Comparison of ENCODE assay signal across 8 mouse cellular contexts in the genomic region with DNA sequence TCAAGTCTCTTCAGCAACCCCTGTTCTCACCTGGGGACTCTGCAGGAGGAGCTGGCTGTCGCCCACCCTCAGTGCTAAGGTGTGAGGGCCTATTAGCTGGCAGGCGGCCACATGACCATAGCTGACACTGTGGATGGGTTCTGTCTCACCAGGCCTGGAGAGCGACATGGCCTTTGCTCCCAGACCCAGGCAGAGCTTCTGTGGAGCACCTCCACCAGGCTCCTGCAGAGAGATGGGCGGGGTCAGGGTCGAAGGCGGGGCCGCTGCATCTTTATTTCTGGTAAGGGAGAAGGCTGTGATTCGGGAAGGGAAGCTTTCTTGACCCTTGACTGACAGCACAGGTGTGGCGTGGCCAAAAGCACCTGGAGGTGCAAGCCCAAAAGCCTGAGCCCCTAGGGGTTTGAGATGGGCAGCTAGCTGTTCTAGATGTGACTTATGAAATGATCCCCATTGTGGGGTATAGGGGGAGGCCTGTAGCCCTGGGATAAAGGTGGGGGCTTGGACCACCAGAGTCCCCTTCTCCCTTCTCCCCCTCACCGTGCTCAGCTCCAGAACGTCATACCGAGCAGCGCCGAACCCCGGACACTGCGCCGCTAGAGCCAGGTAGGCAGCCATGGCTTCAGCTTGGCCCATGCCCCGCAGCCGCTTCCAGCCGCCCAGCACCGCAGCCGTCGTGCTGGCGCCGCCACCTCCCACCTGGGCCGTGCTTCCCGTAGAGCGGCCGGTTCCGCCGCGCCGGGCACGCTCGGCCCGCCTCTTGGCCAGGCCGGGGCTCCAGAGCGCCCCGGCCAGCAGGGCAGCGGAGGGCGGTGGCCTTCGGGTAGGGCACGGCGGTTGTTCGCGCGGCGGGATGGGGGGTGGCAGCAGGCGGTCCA. TPM values are rescaled to one million over a fixed set of nuclear protein-coding genes. Genes with fewer than 3 reads are reported as not detected.
DNase-seq lines count a peak whose midpoint lies in the region; ATAC-seq and TF ChIP-seq lines count a peak whose summit lies in the region.

No protein-coding gene starts in this region.

- no peak overlapping the region for H3K9ac ChIP-seq in hindbrain, postnatal 0 days (replicated peaks; ENCODE audit: low read length)
- no peak overlapping the region for H3K9ac ChIP-seq in liver, embryonic 14.5 days (replicated peaks)

- 42% methylated on average over 44 of the region's 49 CpGs for WGBS in hindbrain, postnatal 0 days
- 26% methylated on average over 49 of the region's 49 CpGs for WGBS in liver, embryonic 14.5 days (ENCODE audit: insufficient replicate concordance)

- peak; percentile 21; the same call in 1 of the 2 replicates for ATAC-seq in hindbrain, postnatal 0 days
- ATAC-seq in liver, embryonic 14.5 days (ENCODE audit: insufficient read depth) = no peak

- intact Hi-C loops in left cerebral cortex, postnatal 14 days (cut with DNase I) = no loop called here

- peaks cover 81% of the 10 kb centered on the region for H3K27me3 ChIP-seq in E14TG2a.4 (ENCODE audit: insufficient read depth, low read length)
- peaks cover 31% of the 10 kb centered on the region for H3K27me3 ChIP-seq in hindbrain, postnatal 0 days (ENCODE audit: insufficient read depth, low read length)
- peaks cover 69% of the 10 kb centered on the region for H3K27me3 ChIP-seq in liver, embryonic 14.5 days (ENCODE audit: control insufficient read depth, insufficient read depth, low read length)

- no peak for TF ChIP-seq EP300 in liver, embryonic 14.5 days (IDR thresholded peaks at IDR 0.05; ENCODE audit: low read depth)

- H3K27ac ChIP-seq in brown adipose tissue, adult 24 weeks (replicated peaks; ENCODE audit: low read depth, low read length) = 0 out of 2 replicates have a peak overlapping the region, but pooled peaks have one; percentile 6
- no peak overlapping the region for H3K27ac ChIP-seq in hindbrain, postnatal 0 days
- no peak overlapping the region for H3K27ac ChIP-seq in liver, embryonic 14.5 days

- no peaks in the 10 kb centered on the region for H3K9me3 ChIP-seq in E14TG2a.4 (ENCODE audit: low read length)
- H3K9me3 ChIP-seq in hindbrain, postnatal 0 days (ENCODE audit: low read length) = no peaks in the 10 kb centered on the region
- H3K9me3 ChIP-seq in liver, embryonic 14.5 days (ENCODE audit: control insufficient read depth, low read length) = no peaks in the 10 kb centered on the region

- peaks cover 47% of the 10 kb centered on the region for H3K4me1 ChIP-seq in E14TG2a.4 (replicated peaks; ENCODE audit: low read depth, low read length)
- peaks cover 15% of the 10 kb centered on the region for H3K4me1 ChIP-seq in brown adipose tissue, adult 24 weeks (ENCODE audit: control insufficient read depth, insufficient read depth, insufficient read length, low read length)
- peaks cover 2% of the 10 kb centered on the region; the same call in 1 of the 2 replicates for H3K4me1 ChIP-seq in hindbrain, postnatal 0 days (ENCODE audit: insufficient read depth, low read length)
- no peaks in the 10 kb centered on the region for H3K4me1 ChIP-seq in liver, embryonic 14.5 days (replicated peaks; ENCODE audit: control insufficient read depth in 2 of 2, insufficient read depth in 2 of 2, low read length in 1 of 2)

- no peak for TF ChIP-seq CTCF in E14TG2a.4 (conservative IDR thresholded peaks at IDR 0.05; ENCODE audit: low read length)
- TF ChIP-seq CTCF in hindbrain, postnatal 0 days (IDR thresholded peaks at IDR 0.05; ENCODE audit: low read depth) = no peak
- no peak for TF ChIP-seq CTCF in liver, embryonic 14.5 days (IDR thresholded peaks at IDR 0.05; ENCODE audit: low read depth)

- H3K4me3 ChIP-seq in E14TG2a.4 (replicated peaks; ENCODE audit: low read length) = peak overlapping the region; percentile 74
- peak overlapping the region; percentile 19; the same call in 1 of the 2 replicates for H3K4me3 ChIP-seq in brown adipose tissue, adult 24 weeks (ENCODE audit: insufficient read depth, low read depth, low read length)
- peak overlapping the region; percentile 14; the same call in 1 of the 2 replicates for H3K4me3 ChIP-seq in hindbrain, postnatal 0 days (ENCODE audit: low read length)
- H3K4me3 ChIP-seq in liver, embryonic 14.5 days (ENCODE audit: insufficient read depth in 1 of 2, low read depth in 2 of 2, low read length in 2 of 2) = peak overlapping the region in 1 of 2 experiments; percentile 12; a peak in 1 of 4 replicates

- DNase-seq in hindbrain, postnatal 0 days (ENCODE audit: low spot score) = no peak
- DNase-seq in liver, embryonic 14.5 days (ENCODE audit: low read depth in 3 of 3, low spot score in 3 of 3) = no peak
- no peak for DNase-seq in left cerebral cortex, postnatal 14 days (ENCODE audit: low spot score in 2 of 2)
- DNase-seq in retina, postnatal 1 day = no peak
- no peak for DNase-seq in left cerebral cortex, adult 11 months (ENCODE audit: low spot score)
- no peak for DNase-seq in urinary bladder, postnatal 14 days (ENCODE audit: low spot score)

- H3K4me2 ChIP-seq in hindbrain, postnatal 0 days (ENCODE audit: low read depth, low read length) = peak overlapping the region; percentile 22; the same call in 1 of the 2 replicates
- peak overlapping the region; percentile 24 for H3K4me2 ChIP-seq in liver, embryonic 14.5 days (ENCODE audit: low read depth)

- peaks cover 15% of the 10 kb centered on the region for H3K36me3 ChIP-seq in E14TG2a.4 (ENCODE audit: insufficient read depth, low read length)
- peaks cover 21% of the 10 kb centered on the region; the same call in 1 of the 2 replicates for H3K36me3 ChIP-seq in hindbrain, postnatal 0 days (ENCODE audit: insufficient read depth, low read length)
- H3K36me3 ChIP-seq in liver, embryonic 14.5 days (replicated peaks; ENCODE audit: control insufficient read depth, insufficient read depth, low read depth) = no peaks in the 10 kb centered on the region

RNA-seq across cellular contexts. Expression of a gene that starts 6.6 kb away (rescaled TPM):
- polyA plus RNA-seq in brown adipose tissue, adult 24 weeks (2012; ENCODE audit: insufficient read depth, insufficient read length, missing spikeins) = 7.2 and 11.2 TPM in 2 replicates
- total RNA-seq in hindbrain, postnatal 0 days (2014; rRNA removed) = 25.4 and 28.9 TPM in 2 replicates
- 5.8 and 6.5 TPM in 2 replicates for polyA plus RNA-seq in hindbrain, postnatal 0 days (2015; fragmentation: Nextera tagmentation; extraction: Ambion mirVana)
- polyA plus RNA-seq in liver, embryonic 14.5 days (2012; rRNA removed) = 0.11 and 0.16 TPM in 2 replicates
- 0.08 TPM in 1 of 2 replicates, not detected in the other for polyA plus RNA-seq in liver, embryonic 14.5 days (2014; fragmentation: Nextera tagmentation; extraction: Ambion mirVana)
- 100 to 1,000 TPM; 124 to 128 TPM for total RNA-seq in left cerebral cortex, postnatal 14 days (2021)

RNA-seq across cellular contexts. Expression of a gene that starts 7.4 kb away (rescaled TPM):
- 21.8 and 33.6 TPM in 2 replicates for polyA plus RNA-seq in brown adipose tissue, adult 24 weeks (2012; ENCODE audit: insufficient read depth, insufficient read length, missing spikeins)
- total RNA-seq in hindbrain, postnatal 0 days (2014; rRNA removed) = 26.7 and 32.3 TPM in 2 replicates
- 8.8 TPM in 2 replicates for polyA plus RNA-seq in hindbrain, postnatal 0 days (2015; fragmentation: Nextera tagmentation; extraction: Ambion mirVana)
- 1.1 TPM in 2 replicates for polyA plus RNA-seq in liver, embryonic 14.5 days (2012; rRNA removed)
- polyA plus RNA-seq in liver, embryonic 14.5 days (2014; fragmentation: Nextera tagmentation; extraction: Ambion mirVana) = 1.0 TPM in 2 replicates
- total RNA-seq in left cerebral cortex, postnatal 14 days (2021) = 10 to 100 TPM in 1 of 2 experiments, 1 to 10 TPM in 1; 7.7 to 10.2 TPM

RNA-seq across cellular contexts. Expression of a gene that starts 8.0 kb away (rescaled TPM):
- 1.1 and 1.9 TPM in 2 replicates for polyA plus RNA-seq in brown adipose tissue, adult 24 weeks (2012; ENCODE audit: insufficient read depth, insufficient read length, missing spikeins)
- total RNA-seq in hindbrain, postnatal 0 days (2014; rRNA removed) = 29.7 and 40.8 TPM in 2 replicates
- polyA plus RNA-seq in hindbrain, postnatal 0 days (2015; fragmentation: Nextera tagmentation; extraction: Ambion mirVana) = 57.7 and 62.8 TPM in 2 replicates
- polyA plus RNA-seq in liver, embryonic 14.5 days (2012; rRNA removed) = 0.13 and 0.14 TPM in 2 replicates
- polyA plus RNA-seq in liver, embryonic 14.5 days (2014; fragmentation: Nextera tagmentation; extraction: Ambion mirVana) = not detected in 2 replicates
- total RNA-seq in left cerebral cortex, postnatal 14 days (2021) = 10 to 100 TPM; 49.0 to 49.5 TPM

RNA-seq across cellular contexts. Expression of a gene that starts 11.5 kb away (rescaled TPM):
- 1.2 TPM in 1 of 2 replicates, not detected in the other for polyA plus RNA-seq in brown adipose tissue, adult 24 weeks (2012; ENCODE audit: insufficient read depth, insufficient read length, missing spikeins)
- total RNA-seq in hindbrain, postnatal 0 days (2014; rRNA removed) = 0.16 and 0.43 TPM in 2 replicates
- 0.88 and 1.0 TPM in 2 replicates for polyA plus RNA-seq in hindbrain, postnatal 0 days (2015; fragmentation: Nextera tagmentation; extraction: Ambion mirVana)
- not detected in 2 replicates for polyA plus RNA-seq in liver, embryonic 14.5 days (2012; rRNA removed)
- polyA plus RNA-seq in liver, embryonic 14.5 days (2014; fragmentation: Nextera tagmentation; extraction: Ambion mirVana) = not detected in 2 replicates
- total RNA-seq in left cerebral cortex, postnatal 14 days (2021) = under 1 TPM; 0.19 to 0.26 TPM

RNA-seq across cellular contexts. Expression of a gene that starts 44.0 kb away (rescaled TPM):
- polyA plus RNA-seq in brown adipose tissue, adult 24 weeks (2012; ENCODE audit: insufficient read depth, insufficient read length, missing spikeins) = 46.6 and 49.2 TPM in 2 replicates
- 59.3 and 68.3 TPM in 2 replicates for total RNA-seq in hindbrain, postnatal 0 days (2014; rRNA removed)
- 71.5 and 72.8 TPM in 2 replicates for polyA plus RNA-seq in hindbrain, postnatal 0 days (2015; fragmentation: Nextera tagmentation; extraction: Ambion mirVana)
- polyA plus RNA-seq in liver, embryonic 14.5 days (2012; rRNA removed) = 12.4 and 13.8 TPM in 2 replicates
- 32.0 and 32.4 TPM in 2 replicates for polyA plus RNA-seq in liver, embryonic 14.5 days (2014; fragmentation: Nextera tagmentation; extraction: Ambion mirVana)
- 10 to 100 TPM; 52.1 to 52.7 TPM for total RNA-seq in left cerebral cortex, postnatal 14 days (2021)

Comparison
In these comparisons a context has a peak if more than half of its experiments do, and no peak if none do; other contexts are left out.
1. RNA of a gene that starts 8.0 kb away (polyA plus RNA-seq): 57.7 to 62.8 TPM in hindbrain, postnatal 0 days; 1.1 to 1.9 TPM in brown adipose tissue, adult 24 weeks and 0.13 to 0.14 TPM in liver, embryonic 14.5 days; every median in the first group is over 10 times any median in the second.